Mouse (Mus musculus) kidney, embryonic 16.5 days (tissue): Measurements from ENCODE around the gene Dscaml1. TPM values are rescaled to one million over a fixed set of nuclear protein-coding genes. Genes with fewer than 3 reads are reported as not detected.

Source experiments
- ATAC-seq: fragments of 200-750 bp; cut with Nextera tagmentation; 2 replicates; pipeline ENCODE4 v1.8.0; 2017; ENCODE audit warnings: moderate TSS enrichment; ENCODE audit not compliant: low FRiP score, low TSS enrichment
- H3K27ac ChIP-seq: fragments of 300-500 bp; sonication (generic); 2 replicates; pipeline ENCODE4 v1.5.1; 2014; ENCODE audit warnings: low read length
- H3K27me3 ChIP-seq: fragments of 300-500 bp; sonication (generic); 2 replicates; pipeline ENCODE4 v1.6.1; 2014; ENCODE audit warnings: low read length, control low read depth, mixed read lengths; ENCODE audit not compliant: insufficient read depth
- H3K36me3 ChIP-seq: fragments of 300-500 bp; sonication (generic); 2 replicates; pipeline ENCODE4 v1.6.1; 2014; ENCODE audit warnings: low read length, control low read depth, mixed read lengths; ENCODE audit not compliant: insufficient read depth
- H3K4me1 ChIP-seq: fragments of 300-500 bp; sonication (generic); 2 replicates; pipeline ENCODE4 v1.6.1; 2014; ENCODE audit warnings: low read length, control low read depth, mixed read lengths; ENCODE audit not compliant: insufficient read depth
- H3K4me2 ChIP-seq: fragments of 300-500 bp; sonication (generic); replicated peaks from 2 replicates; pipeline ENCODE4 v1.6.1; 2014; ENCODE audit warnings: low read depth, low read length
- H3K4me3 ChIP-seq: fragments of 300-500 bp; sonication (generic); 2 replicates; pipeline ENCODE4 v1.5.1; 2014; ENCODE audit warnings: mild to moderate bottlenecking, low read length
- H3K9ac ChIP-seq: fragments of 300-500 bp; sonication (generic); replicated peaks from 2 replicates; pipeline ENCODE4 v1.6.1; 2014; ENCODE audit warnings: low read length
- H3K9me3 ChIP-seq: fragments of 300-500 bp; sonication (generic); 2 replicates; pipeline ENCODE4 v1.6.1; 2016; ENCODE audit warnings: low read length, control low read depth
- WGBS: fragments of 180-500 bp; shearing (Covaris S2); extraction: QIAGEN DNeasy Blood & Tissue Kit; methylation state at CpG from one replicate; pipeline ENCODE4 v1.1.7; 2014; 5-methylcytosine and 5-hydroxymethylcytosine counted together
- polyA plus RNA-seq: library from polyadenylated mRNA; unstranded; fragments of >200 nt; fragmentation: Nextera tagmentation; extraction: Ambion mirVana; gene quantifications from 2 replicates; pipeline ENCODE4 v1.2.1, GENCODE M21; 2015

Gene Dscaml1
- polyA plus RNA-seq, result 0.17 and 0.37 TPM in 2 replicates

- WGBS, result 79% methylated on average over 4 of the region's 4 CpGs
- H3K4me1 ChIP-seq, result peaks cover 11% of the 10 kb centered on the region; the same call in 1 of the 2 replicates
Observed at GRCm38 (mm10) chr9:45426456-45426855, at the start of gene Dscaml1. Dscaml1 (plus strand) TSS chr9:45426628.

GRCm38 (mm10) chr9:45376883-45377282 lies 49.5 kb upstream of the Dscaml1 start:
- H3K9me3 ChIP-seq, result no peaks in the 10 kb centered on the region
- no peak for ATAC-seq

More at GRCm38 (mm10) chr9:45426456-45426855, at the start of gene Dscaml1:
- H3K36me3 ChIP-seq, result no peaks in the 10 kb centered on the region
- no peak within 1 kb of the TSS for H3K4me3 ChIP-seq
- H3K9me3 ChIP-seq, result no peaks in the 10 kb centered on the region
- no peak for ATAC-seq
- no peak within 1 kb of the TSS for H3K27ac ChIP-seq
- peaks cover 28% of the 10 kb centered on the region for H3K27me3 ChIP-seq
- no peak within 1 kb of the TSS for H3K9ac ChIP-seq
- no peak within 1 kb of the TSS for H3K4me2 ChIP-seq

GRCm38 (mm10) chr9:45380411-45381251 lies 45.8 kb upstream of the Dscaml1 start:
- Histone ChIP-seq H3K36me3 (no peaks in the 10 kb centered on the region), H3K9ac (no peak overlapping the region), H3K9me3 (no peaks in the 10 kb centered on the region), H3K4me1 (peaks cover 39% of the 10 kb centered on the region), H3K4me2 (no peak overlapping the region), H3K4me3 (no peak overlapping the region), H3K27ac (peak overlapping the region; percentile 28; the same call in 1 of the 2 replicates), H3K27me3 (no peaks in the 10 kb centered on the region)
- 31% methylated on average over 10 of the region's 10 CpGs for WGBS
- ATAC-seq, result peak; percentile 47; the same call in 1 of the 2 replicates

More at GRCm38 (mm10) chr9:45376883-45377282, 49.5 kb upstream of the Dscaml1 start:
- Histone ChIP-seq H3K4me1 (peaks cover 51% of the 10 kb centered on the region), H3K27me3 (no peaks in the 10 kb centered on the region), H3K27ac (no peak overlapping the region), H3K36me3 (no peaks in the 10 kb centered on the region), H3K4me3 (no peak overlapping the region), H3K4me2 (no peak overlapping the region), H3K9ac (no peak overlapping the region)
- 85% methylated on average over 2 of the region's 2 CpGs for WGBS

GRCm38 (mm10) chr9:45382336-45382735 lies 44.1 kb upstream of the Dscaml1 start:
- H3K27me3 ChIP-seq, result no peaks in the 10 kb centered on the region
- H3K9me3 ChIP-seq, result no peaks in the 10 kb centered on the region
- no peak overlapping the region for H3K9ac ChIP-seq
- no peak overlapping the region for H3K4me3 ChIP-seq
- no peak overlapping the region for H3K27ac ChIP-seq
- H3K4me1 ChIP-seq, result peaks cover 32% of the 10 kb centered on the region
- ATAC-seq, result no peak
- no peak overlapping the region for H3K4me2 ChIP-seq
- 69% methylated on average over 5 of the region's 5 CpGs for WGBS
- no peaks in the 10 kb centered on the region for H3K36me3 ChIP-seq

- 86% methylated on average over 5 of the region's 5 CpGs for WGBS
- Histone ChIP-seq H3K4me3 (no peak overlapping the region), H3K36me3 (no peaks in the 10 kb centered on the region), H3K4me1 (peaks cover 32% of the 10 kb centered on the region), H3K9ac (no peak overlapping the region), H3K4me2 (no peak overlapping the region), H3K27me3 (no peaks in the 10 kb centered on the region), H3K9me3 (no peaks in the 10 kb centered on the region), H3K27ac (no peak overlapping the region)
- no peak for ATAC-seq
Observed at GRCm38 (mm10) chr9:45382834-45383233, 43.6 kb upstream of the Dscaml1 start.

GRCm38 (mm10) chr9:45383883-45384282 lies 42.5 kb upstream of the Dscaml1 start:
- no peak overlapping the region for H3K4me3 ChIP-seq
- no peaks in the 10 kb centered on the region for H3K9me3 ChIP-seq
- H3K4me2 ChIP-seq, result no peak overlapping the region
- peaks cover 22% of the 10 kb centered on the region for H3K4me1 ChIP-seq
- ATAC-seq, result no peak
- no peaks in the 10 kb centered on the region for H3K27me3 ChIP-seq
- no peak overlapping the region for H3K9ac ChIP-seq
- no peaks in the 10 kb centered on the region for H3K36me3 ChIP-seq
- 95% methylated on average over 6 of the region's 6 CpGs for WGBS
- no peak overlapping the region for H3K27ac ChIP-seq

GRCm38 (mm10) chr9:45386698-45387097 lies 39.7 kb upstream of the Dscaml1 start:
- 84% methylated on average over 5 of the region's 5 CpGs for WGBS
- ATAC-seq, result no peak
- Histone ChIP-seq H3K4me3 (no peak overlapping the region), H3K36me3 (no peaks in the 10 kb centered on the region), H3K27ac (no peak overlapping the region), H3K9ac (no peak overlapping the region), H3K4me2 (no peak overlapping the region), H3K27me3 (no peaks in the 10 kb centered on the region), H3K4me1 (no peaks in the 10 kb centered on the region), H3K9me3 (no peaks in the 10 kb centered on the region)

- 35% methylated on average over 12 of the region's 12 CpGs for WGBS
Observed at GRCm38 (mm10) chr9:45388385-45388994, 37.9 kb upstream of the Dscaml1 start.

GRCm38 (mm10) chr9:45389596-45389995 lies 36.8 kb upstream of the Dscaml1 start:
- Histone ChIP-seq H3K4me1 (no peaks in the 10 kb centered on the region), H3K27ac (no peak overlapping the region), H3K36me3 (peaks cover 11% of the 10 kb centered on the region; the same call in 1 of the 2 replicates), H3K27me3 (no peaks in the 10 kb centered on the region), H3K9ac (no peak overlapping the region), H3K4me3 (no peak overlapping the region), H3K4me2 (no peak overlapping the region), H3K9me3 (no peaks in the 10 kb centered on the region)
- WGBS, result 81% methylated on average over 8 of the region's 8 CpGs
- no peak for ATAC-seq

More at GRCm38 (mm10) chr9:45388385-45388994, 37.9 kb upstream of the Dscaml1 start:
- Histone ChIP-seq H3K4me2 (no peak overlapping the region), H3K4me1 (no peaks in the 10 kb centered on the region), H3K27me3 (no peaks in the 10 kb centered on the region), H3K9ac (no peak overlapping the region), H3K4me3 (no peak overlapping the region), H3K9me3 (no peaks in the 10 kb centered on the region), H3K27ac (no peak overlapping the region), H3K36me3 (peaks cover 6% of the 10 kb centered on the region; the same call in 1 of the 2 replicates)
- peak; percentile 81 for ATAC-seq

- no peaks in the 10 kb centered on the region for H3K27me3 ChIP-seq
- 68% methylated on average over 7 of the region's 7 CpGs for WGBS
- H3K4me3 ChIP-seq, result no peak overlapping the region
- no peak overlapping the region for H3K27ac ChIP-seq
- H3K4me2 ChIP-seq, result no peak overlapping the region
- ATAC-seq, result no peak
- H3K4me1 ChIP-seq, result no peaks in the 10 kb centered on the region
- H3K36me3 ChIP-seq, result peaks cover 14% of the 10 kb centered on the region; the same call in 1 of the 2 replicates
- no peak overlapping the region for H3K9ac ChIP-seq
- H3K9me3 ChIP-seq, result no peaks in the 10 kb centered on the region
Observed at GRCm38 (mm10) chr9:45391299-45391698, 35.1 kb upstream of the Dscaml1 start.
